Mouse (Mus musculus): ENCODE measurements around the gene Slc22a18. TPM values are rescaled to one million over a fixed set of nuclear protein-coding genes. Genes with fewer than 3 reads are reported as not detected.

Slc22a18 gene
- polyA plus RNA-seq, 1 experiment from 2014 or later = 1.0 TPM

GRCm38 (mm10) chr7:143509566-143509965 is 36.0 kb downstream of the Slc22a18 start:
- 54% methylated on average over 1 of the region's 1 CpGs for WGBS
- Histone ChIP-seq H3K27me3 (ENCODE audit: control insufficient read depth, insufficient read depth, low read length) (peaks cover 10% of the 10 kb centered on the region; the same call in 1 of the 2 replicates), H3K27ac (no peak overlapping the region), H3K9ac (no peak overlapping the region), H3K4me3 (replicated peaks; ENCODE audit: low read length) (no peak overlapping the region), H3K36me3 (replicated peaks; ENCODE audit: control insufficient read depth, insufficient read depth) (peaks cover 23% of the 10 kb centered on the region), H3K9me3 (ENCODE audit: control insufficient read depth, low read length) (no peaks in the 10 kb centered on the region), H3K4me2 (replicated peaks) (no peak overlapping the region), H3K4me1 (replicated peaks; ENCODE audit: control insufficient read depth, insufficient read depth, low read length) (no peaks in the 10 kb centered on the region)
- DNase-seq (ENCODE audit: low spot score) (no peak), ATAC-seq (ENCODE audit: low FRiP score) (no peak)

- Histone ChIP-seq H3K4me3 (replicated peaks; ENCODE audit: low read length) (no peak overlapping the region), H3K4me1 (replicated peaks; ENCODE audit: control insufficient read depth, insufficient read depth, low read length) (no peaks in the 10 kb centered on the region), H3K4me2 (replicated peaks) (no peak overlapping the region), H3K36me3 (replicated peaks; ENCODE audit: control insufficient read depth, insufficient read depth) (peaks cover 35% of the 10 kb centered on the region), H3K9ac (no peak overlapping the region), H3K9me3 (ENCODE audit: control insufficient read depth, low read length) (no peaks in the 10 kb centered on the region), H3K27me3 (ENCODE audit: control insufficient read depth, insufficient read depth, low read length) (peaks cover 4% of the 10 kb centered on the region; the same call in 1 of the 2 replicates), H3K27ac (no peak overlapping the region)
- ATAC-seq (ENCODE audit: low FRiP score) = no peak
- 89% methylated on average over 3 of the region's 3 CpGs for WGBS
- DNase-seq (ENCODE audit: low spot score) = no peak
Measured at GRCm38 (mm10) chr7:143510593-143511334, 37.2 kb downstream of the Slc22a18 start.

GRCm38 (mm10) chr7:143511335-143511712 is 37.8 kb downstream of the Slc22a18 start:
- ATAC-seq (ENCODE audit: low FRiP score) (no peak), DNase-seq (ENCODE audit: low spot score) (no peak)
- no peaks in the 10 kb centered on the region for H3K9me3 ChIP-seq (ENCODE audit: control insufficient read depth, low read length)
- no peaks in the 10 kb centered on the region for H3K4me1 ChIP-seq (replicated peaks; ENCODE audit: control insufficient read depth, insufficient read depth, low read length)
- peaks cover 2% of the 10 kb centered on the region; the same call in 1 of the 2 replicates for H3K27me3 ChIP-seq (ENCODE audit: control insufficient read depth, insufficient read depth, low read length)
- no peak overlapping the region for H3K4me2 ChIP-seq (replicated peaks)
- no peak overlapping the region for H3K27ac ChIP-seq
- no peak overlapping the region for H3K4me3 ChIP-seq (replicated peaks; ENCODE audit: low read length)
- peaks cover 40% of the 10 kb centered on the region for H3K36me3 ChIP-seq (replicated peaks; ENCODE audit: control insufficient read depth, insufficient read depth)
- no peak overlapping the region for H3K9ac ChIP-seq

GRCm38 (mm10) chr7:143513763-143514415 is 40.4 kb downstream of the Slc22a18 start:
- Histone ChIP-seq H3K36me3 (replicated peaks; ENCODE audit: control insufficient read depth, insufficient read depth) (peaks cover 66% of the 10 kb centered on the region), H3K9me3 (ENCODE audit: control insufficient read depth, low read length) (no peaks in the 10 kb centered on the region), H3K9ac (no peak overlapping the region), H3K4me2 (replicated peaks) (no peak overlapping the region), H3K4me1 (replicated peaks; ENCODE audit: control insufficient read depth, insufficient read depth, low read length) (no peaks in the 10 kb centered on the region), H3K27me3 (ENCODE audit: control insufficient read depth, insufficient read depth, low read length) (no peaks in the 10 kb centered on the region), H3K27ac (no peak overlapping the region), H3K4me3 (replicated peaks; ENCODE audit: low read length) (no peak overlapping the region)
- ATAC-seq (ENCODE audit: low FRiP score) (no peak), DNase-seq (ENCODE audit: low spot score) (no peak)
- WGBS = 90% methylated on average over 10 of the region's 10 CpGs

- no peaks in the 10 kb centered on the region for H3K27me3 ChIP-seq (ENCODE audit: control insufficient read depth, insufficient read depth, low read length)
- H3K36me3 ChIP-seq (replicated peaks; ENCODE audit: control insufficient read depth, insufficient read depth) = peaks cover 71% of the 10 kb centered on the region
- ATAC-seq (ENCODE audit: low FRiP score) = no peak
- no peak overlapping the region for H3K4me2 ChIP-seq (replicated peaks)
- no peak for DNase-seq (ENCODE audit: low spot score)
- 94% methylated on average over 4 of the region's 4 CpGs for WGBS
- no peaks in the 10 kb centered on the region for H3K4me1 ChIP-seq (replicated peaks; ENCODE audit: control insufficient read depth, insufficient read depth, low read length)
- no peak overlapping the region for H3K9ac ChIP-seq
- H3K9me3 ChIP-seq (ENCODE audit: control insufficient read depth, low read length) = no peaks in the 10 kb centered on the region
- no peak overlapping the region for H3K4me3 ChIP-seq (replicated peaks; ENCODE audit: low read length)
- no peak overlapping the region for H3K27ac ChIP-seq
Measured at GRCm38 (mm10) chr7:143514416-143514768, 40.9 kb downstream of the Slc22a18 start.

- Histone ChIP-seq H3K9me3 (ENCODE audit: control insufficient read depth, low read length) (no peaks in the 10 kb centered on the region), H3K4me1 (replicated peaks; ENCODE audit: control insufficient read depth, insufficient read depth, low read length) (no peaks in the 10 kb centered on the region), H3K9ac (no peak overlapping the region), H3K4me3 (replicated peaks; ENCODE audit: low read length) (no peak overlapping the region), H3K4me2 (replicated peaks) (no peak overlapping the region), H3K27me3 (ENCODE audit: control insufficient read depth, insufficient read depth, low read length) (no peaks in the 10 kb centered on the region), H3K27ac (no peak overlapping the region), H3K36me3 (replicated peaks; ENCODE audit: control insufficient read depth, insufficient read depth) (peaks cover 99% of the 10 kb centered on the region)
- WGBS = 83% methylated on average over 4 of the region's 4 CpGs
- ATAC-seq (ENCODE audit: low FRiP score) (no peak), DNase-seq (ENCODE audit: low spot score) (no peak)
Measured at GRCm38 (mm10) chr7:143519333-143519732, 45.8 kb downstream of the Slc22a18 start.

GRCm38 (mm10) chr7:143532410-143532809 is 58.9 kb downstream of the Slc22a18 start:
- no peaks in the 10 kb centered on the region for H3K9me3 ChIP-seq (ENCODE audit: control insufficient read depth, low read length)
- ATAC-seq (ENCODE audit: low FRiP score) (no peak), DNase-seq (ENCODE audit: low spot score) (no peak)
- H3K27ac ChIP-seq = no peak overlapping the region
- H3K4me1 ChIP-seq (replicated peaks; ENCODE audit: control insufficient read depth, insufficient read depth, low read length) = no peaks in the 10 kb centered on the region
- no peak overlapping the region for H3K4me2 ChIP-seq (replicated peaks)
- no peaks in the 10 kb centered on the region for H3K27me3 ChIP-seq (ENCODE audit: control insufficient read depth, insufficient read depth, low read length)
- H3K9ac ChIP-seq = no peak overlapping the region
- H3K36me3 ChIP-seq (replicated peaks; ENCODE audit: control insufficient read depth, insufficient read depth) = peaks cover 100% of the 10 kb centered on the region
- H3K4me3 ChIP-seq (replicated peaks; ENCODE audit: low read length) = no peak overlapping the region
- 67% methylated on average over 1 of the region's 1 CpGs for WGBS

- Histone ChIP-seq H3K4me2 (replicated peaks) (no peak overlapping the region), H3K4me3 (replicated peaks; ENCODE audit: low read length) (no peak overlapping the region), H3K27me3 (ENCODE audit: control insufficient read depth, insufficient read depth, low read length) (no peaks in the 10 kb centered on the region), H3K4me1 (replicated peaks; ENCODE audit: control insufficient read depth, insufficient read depth, low read length) (no peaks in the 10 kb centered on the region), H3K9ac (no peak overlapping the region), H3K27ac (no peak overlapping the region), H3K9me3 (ENCODE audit: control insufficient read depth, low read length) (no peaks in the 10 kb centered on the region), H3K36me3 (replicated peaks; ENCODE audit: control insufficient read depth, insufficient read depth) (peaks cover 100% of the 10 kb centered on the region)
- DNase-seq (ENCODE audit: low spot score) = no peak
- no peak for ATAC-seq (ENCODE audit: low FRiP score)
- WGBS = 77% methylated on average over 2 of the region's 2 CpGs
Measured at GRCm38 (mm10) chr7:143533284-143533683, 59.7 kb downstream of the Slc22a18 start.

GRCm38 (mm10) chr7:143536251-143536650 is 62.7 kb downstream of the Slc22a18 start:
- no peaks in the 10 kb centered on the region for H3K9me3 ChIP-seq (ENCODE audit: control insufficient read depth, low read length)
- ATAC-seq (ENCODE audit: low FRiP score) (no peak), DNase-seq (ENCODE audit: low spot score) (no peak)
- H3K36me3 ChIP-seq (replicated peaks; ENCODE audit: control insufficient read depth, insufficient read depth) = peaks cover 81% of the 10 kb centered on the region
- no peak overlapping the region for H3K27ac ChIP-seq
- H3K4me3 ChIP-seq (replicated peaks; ENCODE audit: low read length) = no peak overlapping the region
- H3K27me3 ChIP-seq (ENCODE audit: control insufficient read depth, insufficient read depth, low read length) = no peaks in the 10 kb centered on the region
- H3K9ac ChIP-seq = no peak overlapping the region
- WGBS = 94% methylated on average over 3 of the region's 3 CpGs
- no peaks in the 10 kb centered on the region for H3K4me1 ChIP-seq (replicated peaks; ENCODE audit: control insufficient read depth, insufficient read depth, low read length)
- H3K4me2 ChIP-seq (replicated peaks) = no peak overlapping the region

All from hindbrain, embryonic 14.5 days (tissue).